Mouse (Mus musculus) monocyte, adult 5-6 weeks (primary cell): ENCODE data around the gene Zfp330. TPM values are rescaled to one million over a fixed set of nuclear protein-coding genes. Genes with fewer than 3 reads are reported as not detected.

Source experiments
- ATAC-seq: fragments of 153-309, 156-312 bp; replicated peaks from 2 replicates; pipeline ENCODE4 v1.8.0; 2017; ENCODE audit warnings: mild to moderate bottlenecking; ENCODE audit not compliant: low TSS enrichment, insufficient number of reproducible peaks, severe bottlenecking, poor library complexity, low FRiP score
- total RNA-seq: library from RNA; stranded (forward); fragments of 200-1000, 200-491, 200-594 nt; gene quantifications from 3 replicates; pipeline ENCODE4 v1.2.3, GENCODE M21; 2017

Gene Zfp330
- total RNA-seq, result 98.5 to 130 TPM (median 126 TPM) in 3 replicates

- peak; percentile 96 for ATAC-seq
These were observed at the start of gene Zfp330 for GRCm38 (mm10) chr8:82774093-82774422. Gene Zfp330, minus strand, starts transcription at chr8:82774160.

- no peak for ATAC-seq
These were observed 4.0 kb upstream of the Zfp330 start for GRCm38 (mm10) chr8:82777945-82778344.

GRCm38 (mm10) chr8:82777406-82777805 is 3.4 kb upstream of the Zfp330 start:
- no peak for ATAC-seq

GRCm38 (mm10) chr8:82774482-82774881 is 522 bp upstream of the Zfp330 start:
- no peak for ATAC-seq

GRCm38 (mm10) chr8:82773332-82774092 is 448 bp downstream of the Zfp330 start:
- ATAC-seq, result peak; percentile 22; the same call in 1 of the 2 replicates

- no peak for ATAC-seq
These were observed 3.1 kb downstream of the Zfp330 start for GRCm38 (mm10) chr8:82770886-82771285.

- ATAC-seq, result no peak
These were observed 14.9 kb downstream of the Zfp330 start for GRCm38 (mm10) chr8:82759071-82759470.

- no peak for ATAC-seq
These were observed 19.0 kb downstream of the Zfp330 start for GRCm38 (mm10) chr8:82754946-82755345.

GRCm38 (mm10) chr8:82746617-82747016 is 27.3 kb downstream of the Zfp330 start:
- no peak for ATAC-seq

- peak; percentile 89 for ATAC-seq
These were observed 29.8 kb downstream of the Zfp330 start for GRCm38 (mm10) chr8:82743905-82744904.

Other genes starting within 250 kb of the Zfp330 start
- 0.95 to 1.5 TPM (median 1.2 TPM) in 3 replicates for gene Rnf150, start 89.2 kb upstream of the Zfp330 start, total RNA-seq